Mouse (Mus musculus): ENCODE data around the gene Cdh3. TPM values are rescaled to one million over a fixed set of nuclear protein-coding genes. Genes with fewer than 3 reads are reported as not detected.

Cdh3 gene
- polyA plus RNA-seq (2014; fragmentation: Nextera tagmentation; extraction: Ambion mirVana): 13.9 and 15.5 TPM in 2 replicates

DNA sequence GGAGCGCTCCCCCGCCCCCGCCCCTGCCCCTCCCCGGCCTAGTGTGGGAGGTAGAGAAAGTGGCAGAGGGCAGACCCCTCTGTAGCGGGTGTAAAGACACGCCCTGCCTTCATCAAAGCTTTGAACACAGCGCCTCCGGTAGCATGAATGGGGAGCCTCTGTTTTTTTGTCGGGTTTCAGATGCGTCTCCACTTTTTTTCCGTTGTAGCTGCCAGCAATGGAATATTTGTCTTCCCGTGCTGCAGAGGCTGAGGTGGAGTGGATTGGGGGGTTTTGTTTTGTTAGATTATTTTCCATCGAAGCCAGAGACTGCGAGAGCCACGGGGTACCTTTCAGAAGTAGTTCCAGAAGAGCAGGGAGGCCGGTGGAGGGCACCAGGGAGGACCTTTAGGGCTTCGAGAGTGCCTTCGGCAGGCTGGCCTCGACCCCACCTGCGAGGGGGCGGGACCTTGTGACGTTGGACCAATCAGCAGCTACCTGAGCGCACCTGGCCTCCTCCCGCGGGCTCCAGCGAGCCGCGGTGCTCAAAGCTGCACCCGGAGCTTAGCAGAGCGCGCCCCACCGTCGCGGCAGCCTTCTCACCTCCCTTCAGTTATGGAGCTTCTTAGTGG lies at the start of gene Cdh3:
Cdh3 (plus strand) TSS at position 527 of the 611 bp plus-strand sequence.
- Histone ChIP-seq H3K4me3 (ENCODE audit: low read depth, low read length) (peak within 1 kb of the TSS; percentile 48), H3K27ac (ENCODE audit: low read depth) (peak within 1 kb of the TSS; percentile 83), H3K4me2 (peak within 1 kb of the TSS; percentile 67), H3K27me3 (ENCODE audit: insufficient read depth, low read length) (peaks cover 30% of the 10 kb centered on the region), H3K36me3 (ENCODE audit: insufficient read depth) (0 out of 2 replicates have a peak, but pooled peaks cover 8% of the 10 kb centered on the region), H3K4me1 (ENCODE audit: insufficient read depth) (peaks cover 19% of the 10 kb centered on the region), H3K9me3 (ENCODE audit: low read depth, low read length) (no peaks in the 10 kb centered on the region), H3K9ac (peak within 1 kb of the TSS; percentile 54)
- DNase-seq: peak; percentile 82
- WGBS: under 1% methylated on average over 34 of the region's 34 CpGs
- no peak for TF ChIP-seq CTCF (IDR thresholded peaks at IDR 0.05; ENCODE audit: low read depth)
- ATAC-seq (ENCODE audit: insufficient read depth): peak; percentile 64

DNA sequence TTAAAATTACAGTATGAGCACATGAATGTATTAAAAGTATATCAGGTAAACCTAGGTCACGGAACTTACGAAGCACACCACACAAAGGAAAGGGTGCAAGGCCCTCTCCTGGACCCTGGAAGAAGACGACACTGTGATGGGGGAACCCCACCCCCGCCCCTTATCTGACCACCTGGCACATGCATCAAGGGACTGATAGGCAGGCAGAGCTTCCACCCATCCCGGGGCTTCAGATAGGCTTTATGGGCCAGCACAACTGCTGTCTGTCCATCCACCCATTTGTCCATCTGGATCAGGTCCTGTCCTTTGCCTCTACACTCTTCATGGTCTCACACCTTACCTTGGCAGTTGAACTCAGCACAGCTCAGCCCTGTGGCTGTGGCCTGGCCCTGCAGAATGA lies 48.6 kb upstream of the Cdh3 start:
- Histone ChIP-seq H3K4me3 (ENCODE audit: low read depth, low read length) (no peak overlapping the region), H3K4me2 (no peak overlapping the region), H3K27me3 (ENCODE audit: insufficient read depth, low read length) (no peaks in the 10 kb centered on the region), H3K27ac (ENCODE audit: low read depth) (no peak overlapping the region), H3K4me1 (ENCODE audit: insufficient read depth) (no peaks in the 10 kb centered on the region), H3K9me3 (ENCODE audit: low read depth, low read length) (no peaks in the 10 kb centered on the region), H3K9ac (no peak overlapping the region), H3K36me3 (ENCODE audit: insufficient read depth) (no peaks in the 10 kb centered on the region)
- no peak for TF ChIP-seq CTCF (IDR thresholded peaks at IDR 0.05; ENCODE audit: low read depth)
- ATAC-seq (ENCODE audit: insufficient read depth): no peak
- DNase-seq: no peak
- WGBS: 49% methylated on average over 5 of the region's 5 CpGs

DNA sequence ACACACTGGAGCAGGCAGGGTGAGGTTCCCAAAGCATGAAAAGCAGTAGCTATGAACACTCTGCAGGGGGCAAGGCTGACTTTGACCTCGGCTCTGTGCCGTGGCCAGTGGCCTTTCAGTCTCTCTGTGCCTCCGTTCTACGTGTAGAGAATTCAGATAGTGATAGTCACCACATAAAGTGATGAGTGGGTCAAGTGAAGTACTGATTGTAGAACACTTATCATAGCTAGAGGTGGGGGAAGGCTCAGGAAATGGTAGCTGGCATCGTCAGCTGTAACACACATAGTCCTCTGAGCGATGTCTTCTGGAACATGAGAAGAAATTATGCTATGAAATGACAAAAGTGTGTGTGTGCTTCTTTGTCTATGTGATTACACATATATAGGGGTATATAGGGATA lies 46.9 kb upstream of the Cdh3 start:
- ATAC-seq (ENCODE audit: insufficient read depth): no peak
- no peaks in the 10 kb centered on the region for H3K9me3 ChIP-seq (ENCODE audit: low read depth, low read length)
- H3K9ac ChIP-seq: no peak overlapping the region
- no peaks in the 10 kb centered on the region for H3K36me3 ChIP-seq (ENCODE audit: insufficient read depth)
- H3K27me3 ChIP-seq (ENCODE audit: insufficient read depth, low read length): no peaks in the 10 kb centered on the region
- TF ChIP-seq CTCF (IDR thresholded peaks at IDR 0.05; ENCODE audit: low read depth): no peak
- no peak overlapping the region for H3K4me2 ChIP-seq
- no peak overlapping the region for H3K4me3 ChIP-seq (ENCODE audit: low read depth, low read length)
- no peak for DNase-seq
- no peak overlapping the region for H3K27ac ChIP-seq (ENCODE audit: low read depth)
- WGBS: 72% methylated on average over 6 of the region's 6 CpGs
- H3K4me1 ChIP-seq (ENCODE audit: insufficient read depth): no peaks in the 10 kb centered on the region

DNA sequence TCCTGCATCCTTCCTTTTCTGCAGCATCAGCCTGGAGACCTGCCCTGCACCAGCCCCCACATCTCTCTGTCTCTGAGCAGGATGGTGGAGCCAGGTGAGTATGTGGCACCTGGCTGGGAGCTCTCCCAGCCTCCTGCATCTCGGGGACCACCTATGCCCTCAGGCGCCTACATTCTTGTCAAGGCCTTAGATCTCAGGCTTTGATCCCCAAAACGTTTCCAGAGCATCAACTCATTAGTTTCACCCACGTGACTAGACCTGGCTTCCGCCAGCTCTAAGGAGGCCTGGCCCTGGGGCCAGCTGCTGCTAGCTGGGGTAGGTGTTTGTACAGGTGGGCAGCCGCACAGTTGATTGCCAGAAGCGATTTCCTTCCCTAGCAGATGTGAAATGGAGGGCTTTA lies 41.2 kb upstream of the Cdh3 start:
- H3K4me3 ChIP-seq (ENCODE audit: low read depth, low read length): no peak overlapping the region
- H3K27me3 ChIP-seq (ENCODE audit: insufficient read depth, low read length): no peaks in the 10 kb centered on the region
- no peaks in the 10 kb centered on the region for H3K36me3 ChIP-seq (ENCODE audit: insufficient read depth)
- H3K4me1 ChIP-seq (ENCODE audit: insufficient read depth): no peaks in the 10 kb centered on the region
- TF ChIP-seq CTCF (IDR thresholded peaks at IDR 0.05; ENCODE audit: low read depth): no peak
- no peak overlapping the region for H3K27ac ChIP-seq (ENCODE audit: low read depth)
- 35% methylated on average over 7 of the region's 7 CpGs for WGBS
- no peak overlapping the region for H3K4me2 ChIP-seq
- no peaks in the 10 kb centered on the region for H3K9me3 ChIP-seq (ENCODE audit: low read depth, low read length)
- H3K9ac ChIP-seq: no peak overlapping the region
- DNase-seq: no peak
- ATAC-seq (ENCODE audit: insufficient read depth): no peak

DNA sequence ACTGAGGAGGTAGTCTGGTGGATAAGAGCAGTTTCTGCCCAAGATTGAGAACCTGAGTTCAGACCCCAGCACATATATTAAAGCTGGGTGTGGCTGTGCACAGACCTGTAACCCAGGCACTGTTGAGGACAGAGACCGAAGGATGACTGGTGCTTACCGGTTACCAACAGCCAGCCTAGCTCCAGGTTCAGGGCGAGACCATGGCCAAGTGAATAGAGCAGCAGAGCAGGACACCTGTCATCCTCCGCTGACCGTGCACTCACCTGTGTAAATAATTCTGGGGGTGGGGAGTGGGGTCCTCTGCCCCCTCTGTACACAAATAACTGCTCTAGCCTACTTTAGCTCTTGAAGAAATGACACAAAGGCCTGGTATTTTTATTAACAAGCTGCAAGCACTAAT lies 36.7 kb upstream of the Cdh3 start:
- no peaks in the 10 kb centered on the region for H3K36me3 ChIP-seq (ENCODE audit: insufficient read depth)
- ATAC-seq (ENCODE audit: insufficient read depth) (no peak), DNase-seq (no peak)
- no peaks in the 10 kb centered on the region for H3K27me3 ChIP-seq (ENCODE audit: insufficient read depth, low read length)
- H3K9me3 ChIP-seq (ENCODE audit: low read depth, low read length): no peaks in the 10 kb centered on the region
- TF ChIP-seq CTCF (IDR thresholded peaks at IDR 0.05; ENCODE audit: low read depth): no peak
- no peaks in the 10 kb centered on the region for H3K4me1 ChIP-seq (ENCODE audit: insufficient read depth)
- no peak overlapping the region for H3K4me2 ChIP-seq
- H3K4me3 ChIP-seq (ENCODE audit: low read depth, low read length): no peak overlapping the region
- no peak overlapping the region for H3K9ac ChIP-seq
- 73% methylated on average over 5 of the region's 5 CpGs for WGBS
- H3K27ac ChIP-seq (ENCODE audit: low read depth): no peak overlapping the region

DNA sequence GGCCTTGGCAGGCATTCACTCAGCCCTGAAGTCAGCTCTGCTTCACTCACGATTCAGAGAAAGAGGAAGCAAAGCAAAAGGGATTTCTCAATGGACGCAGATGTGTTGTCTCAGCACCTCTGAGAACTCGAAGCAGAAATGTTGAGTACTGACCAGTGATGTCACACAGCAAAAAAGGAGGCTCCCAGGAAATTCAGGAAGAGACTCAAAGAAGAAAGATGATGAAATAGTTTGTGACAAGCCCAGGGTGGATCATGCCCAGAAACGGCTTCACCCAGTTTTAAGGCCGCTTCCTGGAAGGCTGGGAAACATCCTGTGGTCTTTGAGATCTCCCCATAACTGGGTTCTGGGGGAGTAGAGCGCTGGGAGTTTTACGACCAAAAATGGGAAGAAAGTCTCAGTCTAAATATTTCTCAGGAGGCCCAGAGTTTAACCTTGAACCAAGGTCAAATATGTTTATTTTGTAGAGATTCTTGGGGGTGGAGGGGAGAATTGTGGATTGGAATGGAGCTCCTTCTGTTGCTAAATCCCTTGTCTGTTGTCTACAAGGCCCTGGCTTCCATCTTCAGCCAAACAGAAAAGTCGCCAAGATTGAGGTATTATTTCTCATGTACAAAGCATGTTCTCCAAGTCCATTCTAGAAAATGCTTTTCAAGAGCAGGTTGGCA lies 10.5 kb upstream of the Cdh3 start, which contains the start of gene 6030452D12Rik:
6030452D12Rik (plus strand) TSS at position 505 of the 668 bp plus-strand sequence.
- ATAC-seq (ENCODE audit: insufficient read depth) (no peak), DNase-seq (peak; percentile 45)
- H3K36me3 ChIP-seq (ENCODE audit: insufficient read depth): no peaks in the 10 kb centered on the region
- no peak within 1 kb of the TSS for H3K4me2 ChIP-seq
- 43% methylated on average over 8 of the region's 8 CpGs for WGBS
- TF ChIP-seq CTCF (IDR thresholded peaks at IDR 0.05; ENCODE audit: low read depth): no peak
- no peak within 1 kb of the TSS for H3K27ac ChIP-seq (ENCODE audit: low read depth)
- H3K9ac ChIP-seq: no peak within 1 kb of the TSS
- H3K27me3 ChIP-seq (ENCODE audit: insufficient read depth, low read length): no peaks in the 10 kb centered on the region
- H3K4me1 ChIP-seq (ENCODE audit: insufficient read depth): no peaks in the 10 kb centered on the region
- H3K9me3 ChIP-seq (ENCODE audit: low read depth, low read length): no peaks in the 10 kb centered on the region
- H3K4me3 ChIP-seq (ENCODE audit: low read depth, low read length): no peak within 1 kb of the TSS

GRCm38 (mm10) chr8:106504241-106504640 lies 6.5 kb upstream of the Cdh3 start:
- Histone ChIP-seq H3K9ac (no peak overlapping the region), H3K27me3 (ENCODE audit: insufficient read depth, low read length) (peaks cover 8% of the 10 kb centered on the region; the same call in 1 of the 2 replicates), H3K4me2 (no peak overlapping the region), H3K27ac (ENCODE audit: low read depth) (no peak overlapping the region), H3K9me3 (ENCODE audit: low read depth, low read length) (no peaks in the 10 kb centered on the region), H3K36me3 (ENCODE audit: insufficient read depth) (no peaks in the 10 kb centered on the region), H3K4me1 (ENCODE audit: insufficient read depth) (peaks cover 16% of the 10 kb centered on the region; the same call in 1 of the 2 replicates), H3K4me3 (ENCODE audit: low read depth, low read length) (no peak overlapping the region)
- no peak for DNase-seq
- TF ChIP-seq CTCF (IDR thresholded peaks at IDR 0.05; ENCODE audit: low read depth): no peak
- no peak for ATAC-seq (ENCODE audit: insufficient read depth)
- 89% methylated on average over 7 of the region's 7 CpGs for WGBS

All from lung, embryonic 14.5 days (tissue).